Mouse (Mus musculus): ENCODE measurements at regions not wholly inside any gene's neighbourhood (a gene's known extent, or its start where the extent isn't known, plus 50 kb on each side); places are given as distances from the start of the nearest gene placed in this dataset.

GRCm38 (mm10) chr14:54059096-54059495 lies 194.8 kb downstream of the Dad1 start:
- TF ChIP-seq CTCF (IDR thresholded peaks at IDR 0.05; ENCODE audit: control insufficient read depth, insufficient read depth, insufficient replicate concordance, low read depth, low read length) (no peak), POLR2A (IDR thresholded peaks at IDR 0.05; ENCODE audit: control insufficient read depth, low read depth, low read length) (no peak)

All from testis, adult 2 months (tissue).